Mouse (Mus musculus): Measurements from ENCODE around the gene Inha. TPM values are rescaled to one million over a fixed set of nuclear protein-coding genes. Genes with fewer than 3 reads are reported as not detected.

Inha gene
- polyA plus RNA-seq, 1 experiment, result 0.64 TPM

GRCm38 (mm10) chr1:75550586-75550985 is 43.7 kb downstream of the Inha start:
- H3K36me3 ChIP-seq (ENCODE audit: control insufficient read depth, insufficient read depth), result no peaks in the 10 kb centered on the region
- no peak overlapping the region for H3ac ChIP-seq (ENCODE audit: control insufficient read depth, insufficient read length, low read depth)

DNA sequence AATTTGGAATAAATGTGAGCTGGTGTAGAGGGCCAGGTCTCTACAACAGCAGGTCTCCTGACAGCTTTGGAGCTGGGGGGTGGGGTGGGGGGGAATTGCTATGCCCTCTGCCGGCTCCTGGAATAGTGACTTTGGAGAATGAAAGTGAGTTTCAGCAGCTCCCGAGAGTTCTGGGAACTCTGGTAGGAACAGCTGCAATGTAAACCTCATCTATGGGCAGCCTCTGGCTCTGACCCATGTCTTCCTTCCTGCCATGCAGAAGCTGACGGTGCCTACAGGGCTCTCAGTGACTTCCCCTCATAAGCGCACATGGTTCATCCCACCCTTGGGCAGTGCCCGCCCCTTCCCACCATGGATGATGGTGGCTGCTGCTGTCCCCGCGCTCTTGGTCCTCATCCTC is 48.8 kb downstream of the Inha start:
- TF ChIP-seq USF1 (IDR thresholded peaks at IDR 0.05; ENCODE audit: low read depth) (no peak), MYOD1 (IDR thresholded peaks at IDR 0.05; ENCODE audit: control insufficient read depth, insufficient read length, low read depth) (no peak), FOSL1 (IDR thresholded peaks at IDR 0.05; ENCODE audit: insufficient read depth, low read length, poor library complexity, severe bottlenecking) (no peak), MYOG (IDR thresholded peaks at IDR 0.05; ENCODE audit: control insufficient read depth, extremely low read depth, insufficient read length) (no peak), CEBPB (IDR thresholded peaks at IDR 0.05; ENCODE audit: low read depth) (no peak), CTCF (IDR thresholded peaks at IDR 0.05; ENCODE audit: control insufficient read depth, insufficient read depth, insufficient read length) (no peak), MAX (IDR thresholded peaks at IDR 0.05) (no peak)
- no peaks in the 10 kb centered on the region for H3K36me3 ChIP-seq (ENCODE audit: control insufficient read depth, insufficient read depth)
- H3ac ChIP-seq (ENCODE audit: control insufficient read depth, insufficient read length, low read depth), result no peak overlapping the region
- no peaks in the 10 kb centered on the region for H3K79me3 ChIP-seq (ENCODE audit: low read depth)
- no peaks in the 10 kb centered on the region for H3K27me3 ChIP-seq (ENCODE audit: control insufficient read depth, insufficient read depth, insufficient read length)
- H3K79me2 ChIP-seq (ENCODE audit: control insufficient read depth, insufficient read depth), result no peaks in the 10 kb centered on the region
- H3K4me3 ChIP-seq (ENCODE audit: insufficient read depth, poor library complexity, severe bottlenecking), result no peak overlapping the region

More at GRCm38 (mm10) chr1:75550586-75550985, 43.7 kb downstream of the Inha start:
- no peaks in the 10 kb centered on the region for H3K79me3 ChIP-seq (ENCODE audit: low read depth)
- H3K4me3 ChIP-seq (ENCODE audit: insufficient read depth, poor library complexity, severe bottlenecking), result no peak overlapping the region
- TF ChIP-seq CTCF (IDR thresholded peaks at IDR 0.05; ENCODE audit: control insufficient read depth, insufficient read depth, insufficient read length) (no peak), MAX (IDR thresholded peaks at IDR 0.05) (no peak), CEBPB (IDR thresholded peaks at IDR 0.05; ENCODE audit: low read depth) (no peak), USF1 (IDR thresholded peaks at IDR 0.05; ENCODE audit: low read depth) (no peak), MYOG (IDR thresholded peaks at IDR 0.05; ENCODE audit: control insufficient read depth, extremely low read depth, insufficient read length) (no peak), MYOD1 (IDR thresholded peaks at IDR 0.05; ENCODE audit: control insufficient read depth, insufficient read length, low read depth) (no peak)
- H3K27me3 ChIP-seq (ENCODE audit: control insufficient read depth, insufficient read depth, insufficient read length), result no peaks in the 10 kb centered on the region
- H3K79me2 ChIP-seq (ENCODE audit: control insufficient read depth, insufficient read depth), result no peaks in the 10 kb centered on the region

GRCm38 (mm10) chr1:75556143-75556781 is 49.4 kb downstream of the Inha start:
- Histone ChIP-seq H3K36me3 (ENCODE audit: control insufficient read depth, insufficient read depth) (no peaks in the 10 kb centered on the region), H3K27me3 (ENCODE audit: control insufficient read depth, insufficient read depth, insufficient read length) (no peaks in the 10 kb centered on the region), H3ac (ENCODE audit: control insufficient read depth, insufficient read length, low read depth) (no peak overlapping the region), H3K4me3 (ENCODE audit: insufficient read depth, poor library complexity, severe bottlenecking) (no peak overlapping the region), H3K79me3 (ENCODE audit: low read depth) (no peaks in the 10 kb centered on the region), H3K79me2 (ENCODE audit: control insufficient read depth, insufficient read depth) (no peaks in the 10 kb centered on the region)
- TF ChIP-seq USF1 (IDR thresholded peaks at IDR 0.05; ENCODE audit: low read depth), result no peak
- TF ChIP-seq CTCF (IDR thresholded peaks at IDR 0.05; ENCODE audit: control insufficient read depth, insufficient read depth, insufficient read length), result no peak
- TF ChIP-seq FOSL1 (IDR thresholded peaks at IDR 0.05; ENCODE audit: insufficient read depth, low read length, poor library complexity, severe bottlenecking), result no peak
- no peak for TF ChIP-seq MYOG (IDR thresholded peaks at IDR 0.05; ENCODE audit: control insufficient read depth, extremely low read depth, insufficient read length)
- no peak for TF ChIP-seq CEBPB (IDR thresholded peaks at IDR 0.05; ENCODE audit: low read depth)
- no peak for TF ChIP-seq MYOD1 (IDR thresholded peaks at IDR 0.05; ENCODE audit: control insufficient read depth, insufficient read length, low read depth)
- no peak for TF ChIP-seq MAX (IDR thresholded peaks at IDR 0.05)

- TF ChIP-seq MAX (IDR thresholded peaks at IDR 0.05) (no peak), FOSL1 (IDR thresholded peaks at IDR 0.05; ENCODE audit: insufficient read depth, low read length, poor library complexity, severe bottlenecking) (no peak), MYOD1 (IDR thresholded peaks at IDR 0.05; ENCODE audit: control insufficient read depth, insufficient read length, low read depth) (no peak), USF1 (IDR thresholded peaks at IDR 0.05; ENCODE audit: low read depth) (no peak), CTCF (IDR thresholded peaks at IDR 0.05; ENCODE audit: control insufficient read depth, insufficient read depth, insufficient read length) (no peak), CEBPB (IDR thresholded peaks at IDR 0.05; ENCODE audit: low read depth) (no peak), MYOG (IDR thresholded peaks at IDR 0.05; ENCODE audit: control insufficient read depth, extremely low read depth, insufficient read length) (no peak)
- Histone ChIP-seq H3K4me3 (ENCODE audit: insufficient read depth, poor library complexity, severe bottlenecking) (no peak overlapping the region), H3K36me3 (ENCODE audit: control insufficient read depth, insufficient read depth) (no peaks in the 10 kb centered on the region), H3K79me3 (ENCODE audit: low read depth) (no peaks in the 10 kb centered on the region), H3K27me3 (ENCODE audit: control insufficient read depth, insufficient read depth, insufficient read length) (no peaks in the 10 kb centered on the region), H3ac (ENCODE audit: control insufficient read depth, insufficient read length, low read depth) (no peak overlapping the region), H3K79me2 (ENCODE audit: control insufficient read depth, insufficient read depth) (no peaks in the 10 kb centered on the region)
Measured at GRCm38 (mm10) chr1:75557041-75557440, 50.2 kb downstream of the Inha start.

GRCm38 (mm10) chr1:75558388-75559178 is 51.7 kb downstream of the Inha start:
- no peak overlapping the region for H3K4me3 ChIP-seq (ENCODE audit: insufficient read depth, poor library complexity, severe bottlenecking)
- no peak overlapping the region for H3ac ChIP-seq (ENCODE audit: control insufficient read depth, insufficient read length, low read depth)
- no peaks in the 10 kb centered on the region for H3K27me3 ChIP-seq (ENCODE audit: control insufficient read depth, insufficient read depth, insufficient read length)
- TF ChIP-seq MAX (IDR thresholded peaks at IDR 0.05) (no peak), MYOD1 (IDR thresholded peaks at IDR 0.05; ENCODE audit: control insufficient read depth, insufficient read length, low read depth) (no peak), FOSL1 (IDR thresholded peaks at IDR 0.05; ENCODE audit: insufficient read depth, low read length, poor library complexity, severe bottlenecking) (no peak), USF1 (IDR thresholded peaks at IDR 0.05; ENCODE audit: low read depth) (no peak), MYOG (IDR thresholded peaks at IDR 0.05; ENCODE audit: control insufficient read depth, extremely low read depth, insufficient read length) (no peak), CEBPB (IDR thresholded peaks at IDR 0.05; ENCODE audit: low read depth) (no peak), CTCF (IDR thresholded peaks at IDR 0.05; ENCODE audit: control insufficient read depth, insufficient read depth, insufficient read length) (no peak)
- no peaks in the 10 kb centered on the region for H3K36me3 ChIP-seq (ENCODE audit: control insufficient read depth, insufficient read depth)
- H3K79me3 ChIP-seq (ENCODE audit: low read depth), result no peaks in the 10 kb centered on the region
- no peaks in the 10 kb centered on the region for H3K79me2 ChIP-seq (ENCODE audit: control insufficient read depth, insufficient read depth)

All from C2C12 (cell line).